Mouse (Mus musculus) myocyte (in vitro differentiated cells): ENCODE results near the gene Kcnb1. TPM values are rescaled to one million over a fixed set of nuclear protein-coding genes. Genes with fewer than 3 reads are reported as not detected.

ENCODE experiments used
- H3K27me3 ChIP-seq: one replicate; pipeline ENCODE4 v1.6.1; 2011; ENCODE audit not compliant: control insufficient read depth, insufficient read depth, insufficient read length
- H3K36me3 ChIP-seq: one replicate; pipeline ENCODE4 v1.6.1; 2011; ENCODE audit not compliant: control insufficient read depth, insufficient read depth
- H3K4me2 ChIP-seq: one replicate; pipeline ENCODE4 v1.6.1; 2011; ENCODE audit warnings: low read depth, control low read depth
- H3K4me3 ChIP-seq: one replicate; pipeline ENCODE4 v1.5.1; 2011; ENCODE audit warnings: mild to moderate bottlenecking, control low read depth, moderate library complexity
- H3K79me2 ChIP-seq: one replicate; pipeline ENCODE4 v1.6.1; 2011; ENCODE audit not compliant: control insufficient read depth, insufficient read depth
- H3ac ChIP-seq: one replicate; pipeline ENCODE4 v1.6.1; 2011; ENCODE audit not compliant: control insufficient read depth, insufficient read length
- CEBPB ChIP-seq: IDR thresholded peaks from 2 replicates; pipeline ENCODE4 v1.6.1; 2011; ENCODE audit warnings: mild to moderate bottlenecking, moderate library complexity; ENCODE audit not compliant: poor library complexity, insufficient read depth, severe bottlenecking
- E2F4 ChIP-seq: IDR thresholded peaks from one replicate; pipeline ENCODE4 v1.6.1; 2011; ENCODE audit warnings: mild to moderate bottlenecking, control low read depth, moderate library complexity; ENCODE audit not compliant: insufficient read depth
- MAX ChIP-seq: IDR thresholded peaks from one replicate; pipeline ENCODE4 v1.6.1; 2011; ENCODE audit warnings: low read depth, mild to moderate bottlenecking, control low read depth
- MYOD1 ChIP-seq, 3 experiments: IDR thresholded peaks; one replicate each; pipeline ENCODE4 v1.6.1; 2011; ENCODE audit warnings: control low read depth in 2 of 3, low read depth in 2 of 3, mild to moderate bottlenecking in 2 of 3, moderate library complexity in 1 of 3; ENCODE audit not compliant: insufficient read length in 2 of 3, control insufficient read depth in 1 of 3
- MYOG ChIP-seq, 3 experiments: IDR thresholded peaks; one replicate each; pipeline ENCODE4 v1.6.1; 2011; ENCODE audit warnings: control low read depth in 2 of 3, low read depth in 2 of 3, mild to moderate bottlenecking in 2 of 3; ENCODE audit not compliant: insufficient read length in 2 of 3, control insufficient read depth in 1 of 3, insufficient read depth in 1 of 3
- POLR2A ChIP-seq: IDR thresholded peaks from one replicate; pipeline ENCODE4 v1.6.1; 2011; ENCODE audit warnings: low read depth, mild to moderate bottlenecking, control low read depth, moderate library complexity; ENCODE audit not compliant: insufficient read length
- POLR2AphosphoS2 ChIP-seq: IDR thresholded peaks from one replicate; pipeline ENCODE4 v1.6.1; 2011; ENCODE audit warnings: low read depth, control low read depth; ENCODE audit not compliant: insufficient read length
- REST ChIP-seq: IDR thresholded peaks from one replicate; pipeline ENCODE4 v1.6.1; 2011; ENCODE audit warnings: mild to moderate bottlenecking, control low read depth, moderate library complexity; ENCODE audit not compliant: insufficient read depth, insufficient read length
- SRF ChIP-seq: IDR thresholded peaks from one replicate; pipeline ENCODE4 v1.6.1; 2011; ENCODE audit warnings: low read depth; ENCODE audit not compliant: control insufficient read depth, insufficient read length
- TCF12 ChIP-seq: IDR thresholded peaks from one replicate; pipeline ENCODE4 v1.6.1; 2011; ENCODE audit warnings: mild to moderate bottlenecking, control low read depth; ENCODE audit not compliant: poor library complexity, insufficient read depth, severe bottlenecking
- TCF3 ChIP-seq: IDR thresholded peaks from one replicate; pipeline ENCODE4 v1.6.1; 2011; ENCODE audit warnings: low read depth, control low read depth; ENCODE audit not compliant: insufficient read length
- USF1 ChIP-seq: IDR thresholded peaks from one replicate; pipeline ENCODE4 v1.6.1; 2011; ENCODE audit warnings: low read depth, mild to moderate bottlenecking, control low read depth, moderate library complexity
- polyA plus RNA-seq: library from polyadenylated mRNA; unstranded; fragments of >200 nt; fragmentation: generic; extraction: Trizol; gene quantifications from one replicate; pipeline ENCODE4 v1.2.1, GENCODE M21; 2012; ENCODE audit warnings: missing spikeins

Gene Kcnb1
- polyA plus RNA-seq, 1 experiment, result 0.42 TPM

GRCm38 (mm10) chr2:167070341-167070740 lies 119.6 kb downstream of the Kcnb1 start:
- TF ChIP-seq E2F4 (no peak), TCF3 (no peak), USF1 (no peak), POLR2A (no peak), SRF (no peak), CEBPB (no peak), MAX (no peak), MYOD1 (IDR thresholded peaks at IDR 0.05; ENCODE audit: control insufficient read depth in 1 of 3, insufficient read length in 2 of 3, low read depth in 2 of 3) (no peak)
- Histone ChIP-seq H3K4me3 (no peak overlapping the region), H3K79me2 (peaks cover 3% of the 10 kb centered on the region), H3K27me3 (no peaks in the 10 kb centered on the region), H3K36me3 (peaks cover 19% of the 10 kb centered on the region), H3K4me2 (no peak overlapping the region), H3ac (no peak overlapping the region)

DNA sequence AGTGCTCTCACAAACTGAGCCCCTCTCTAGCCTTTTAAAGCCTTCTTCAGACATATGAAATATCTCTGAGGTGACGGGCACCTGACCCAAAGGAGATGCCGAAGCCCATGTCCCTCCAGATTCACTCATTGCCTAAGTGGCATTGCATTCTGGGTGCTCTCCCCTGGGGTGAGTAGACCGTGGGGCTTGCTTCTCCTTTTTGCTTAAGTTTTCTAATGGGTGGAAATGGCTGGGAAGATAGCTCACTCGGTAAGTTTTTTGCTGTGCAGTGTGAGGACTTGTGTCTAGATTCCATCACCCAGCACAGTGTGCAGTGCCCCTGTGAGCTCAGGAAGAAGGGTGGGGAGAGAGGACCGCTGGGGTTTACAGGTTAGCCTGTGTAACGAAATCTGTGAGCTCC lies 122.4 kb downstream of the Kcnb1 start:
- Histone ChIP-seq H3K79me2 (peaks cover 25% of the 10 kb centered on the region), H3K27me3 (no peaks in the 10 kb centered on the region), H3ac (no peak overlapping the region), H3K36me3 (peaks cover 40% of the 10 kb centered on the region), H3K4me2 (no peak overlapping the region), H3K4me3 (no peak overlapping the region)
- no peak for TF ChIP-seq MYOG (IDR thresholded peaks at IDR 0.05; ENCODE audit: control insufficient read depth in 1 of 3, insufficient read depth in 1 of 3, insufficient read length in 2 of 3, low read depth in 2 of 3)
- TF ChIP-seq POLR2AphosphoS2, result peak; percentile 45

DNA sequence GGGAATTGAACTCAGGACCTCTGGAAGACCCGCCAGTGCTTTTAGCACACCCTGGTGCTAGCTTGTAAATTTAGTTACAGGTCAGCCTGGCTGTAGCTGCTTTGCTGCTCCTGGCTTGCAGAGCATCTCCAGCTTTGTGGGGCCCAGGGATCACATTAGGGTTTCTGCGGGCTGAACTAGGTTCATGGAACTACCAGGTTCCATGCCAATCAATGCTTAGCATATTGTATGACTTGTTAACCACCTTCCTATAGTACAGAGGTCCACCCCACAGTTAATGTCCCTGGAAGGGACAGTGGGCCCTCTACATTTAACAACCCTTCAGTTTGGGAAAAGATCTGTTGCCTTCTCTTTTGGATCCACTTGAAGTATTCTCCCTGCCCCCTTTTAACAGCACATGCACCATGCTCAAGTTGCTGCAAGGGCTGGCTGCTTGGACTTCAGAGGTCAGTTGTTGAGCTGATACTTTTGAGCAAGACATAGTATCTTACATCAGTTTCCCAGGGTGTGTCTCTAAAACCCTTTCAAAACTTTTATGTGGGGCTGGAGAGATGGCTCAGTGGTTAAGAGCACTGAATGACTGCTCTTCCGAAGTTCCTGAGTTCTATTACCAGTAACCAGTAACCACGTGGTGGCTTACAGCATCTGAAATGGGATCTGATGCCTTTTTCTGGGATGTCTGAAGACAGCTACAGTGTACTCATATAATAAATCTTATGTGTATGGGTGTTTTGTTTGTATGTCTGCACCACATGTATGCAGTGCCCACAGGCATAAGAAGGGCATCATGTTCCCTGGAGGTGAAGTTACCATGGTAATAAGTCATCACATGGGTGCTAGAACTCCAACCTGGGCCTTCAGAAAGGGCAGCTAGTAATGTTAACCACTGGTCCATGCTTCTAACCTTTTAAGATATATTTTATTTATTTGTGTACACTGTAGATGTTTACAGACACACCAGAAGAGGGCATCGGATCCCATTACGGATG lies 123.1 kb downstream of the Kcnb1 start:
- H3ac ChIP-seq, result no peak overlapping the region
- H3K4me3 ChIP-seq, result no peak overlapping the region
- TF ChIP-seq CEBPB (no peak), POLR2AphosphoS2 (peak; percentile 85), TCF12 (no peak), USF1 (peak; percentile 70), MAX (no peak), POLR2A (peak; percentile 24)
- no peaks in the 10 kb centered on the region for H3K27me3 ChIP-seq
- H3K4me2 ChIP-seq, result no peak overlapping the region
- H3K36me3 ChIP-seq, result peaks cover 40% of the 10 kb centered on the region
- peaks cover 31% of the 10 kb centered on the region for H3K79me2 ChIP-seq

DNA sequence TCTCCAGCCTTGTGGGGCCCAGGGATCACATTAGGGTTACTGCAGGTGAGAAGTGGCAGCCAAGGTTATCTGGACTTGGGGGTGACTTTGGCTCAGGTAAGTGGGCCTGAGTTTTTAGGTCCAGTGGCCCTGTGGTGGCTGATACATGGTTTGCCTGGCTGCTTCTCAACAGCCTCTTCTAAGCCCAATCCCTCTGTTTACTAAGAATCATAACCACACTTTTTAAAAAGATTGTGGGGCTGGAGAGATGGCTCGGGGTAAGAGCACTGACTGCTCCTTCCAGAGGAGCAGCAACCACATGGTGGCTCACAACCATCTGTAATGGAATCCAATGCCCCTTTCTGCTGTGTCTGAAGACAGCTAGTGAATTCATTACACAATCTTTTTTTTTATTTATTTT lies 123.9 kb downstream of the Kcnb1 start:
- H3K4me3 ChIP-seq, result peak overlapping the region; percentile 90

GRCm38 (mm10) chr2:167064601-167065295 lies 125.2 kb downstream of the Kcnb1 start:
- no peaks in the 10 kb centered on the region for H3K27me3 ChIP-seq

More for the DNA sequence above, 123.9 kb downstream of the Kcnb1 start:
- Histone ChIP-seq H3K36me3 (peaks cover 40% of the 10 kb centered on the region), H3K79me2 (peaks cover 33% of the 10 kb centered on the region), H3K4me2 (peak overlapping the region; percentile 99), H3K27me3 (no peaks in the 10 kb centered on the region), H3ac (no peak overlapping the region)
- TF ChIP-seq USF1, result no peak
- TF ChIP-seq CEBPB, result no peak
- no peak for TF ChIP-seq POLR2A
- TF ChIP-seq POLR2AphosphoS2, result no peak
- TF ChIP-seq REST, result no peak
- TF ChIP-seq MAX, result no peak
- no peak for TF ChIP-seq TCF3
- no peak for TF ChIP-seq E2F4

More at GRCm38 (mm10) chr2:167064601-167065295, 125.2 kb downstream of the Kcnb1 start:
- TF ChIP-seq MYOD1 (IDR thresholded peaks at IDR 0.05; ENCODE audit: control insufficient read depth in 1 of 3, insufficient read length in 2 of 3, low read depth in 2 of 3), result peak in 1 of 3 experiments; percentile 6
- TF ChIP-seq REST, result no peak
- peak; percentile 71 for TF ChIP-seq POLR2AphosphoS2
- Histone ChIP-seq H3K36me3 (peaks cover 40% of the 10 kb centered on the region), H3ac (peak overlapping the region; percentile 65), H3K4me2 (peak overlapping the region; percentile 99), H3K4me3 (peak overlapping the region; percentile 90), H3K79me2 (peaks cover 33% of the 10 kb centered on the region)
